ENCODE assay signal across 14 mouse cellular contexts in genomic region chr10:26540189-26540588, GRCm38 (mm10).
DNase-seq lines count a peak whose midpoint lies in the region; ATAC-seq and TF ChIP-seq lines count a peak whose summit lies in the region.
"Had no signal": no experiment of that assay in that cellular context is flagged by ENCODE, and none has a peak within 500 bp of the region (broad histone marks: within the 10 kb centered on the region; RNA-seq: fewer than 3 reads in every experiment).

No protein-coding gene starts in this region.

- no peaks in the 10 kb centered on the region for H3K27me3 ChIP-seq in hindbrain, embryonic 11.5 days (ENCODE audit: control insufficient read depth, insufficient read depth, low read length)
- H3K27me3 ChIP-seq in hindbrain, embryonic 13.5 days, result no peaks in the 10 kb centered on the region
- no peaks in the 10 kb centered on the region for H3K27me3 ChIP-seq in liver, postnatal 0 days (ENCODE audit: insufficient read depth, low read length)
- no peaks in the 10 kb centered on the region for H3K27me3 ChIP-seq in CH12.LX (replicated peaks)
- H3K27me3 ChIP-seq: limb, embryonic 12.5 days had no signal

- no peaks in the 10 kb centered on the region for H3K4me1 ChIP-seq in hindbrain, embryonic 11.5 days (replicated peaks; ENCODE audit: control insufficient read depth, insufficient read depth, low read length)
- no peaks in the 10 kb centered on the region for H3K4me1 ChIP-seq in hindbrain, embryonic 13.5 days (replicated peaks)
- no peaks in the 10 kb centered on the region for H3K4me1 ChIP-seq in liver, postnatal 0 days (ENCODE audit: insufficient read depth)
- no peaks in the 10 kb centered on the region for H3K4me1 ChIP-seq in CH12.LX (ENCODE audit: control insufficient read depth in 1 of 2, insufficient read depth in 2 of 2)
- H3K4me1 ChIP-seq: limb, embryonic 12.5 days had no signal

- H3K4me3 ChIP-seq in hindbrain, embryonic 11.5 days (ENCODE audit: low read depth, low read length), result no peak overlapping the region
- H3K4me3 ChIP-seq in hindbrain, embryonic 13.5 days, result no peak overlapping the region
- no peak overlapping the region for H3K4me3 ChIP-seq in liver, postnatal 0 days (ENCODE audit: low read depth, low read length)
- no peak overlapping the region for H3K4me3 ChIP-seq in CH12.LX (replicated peaks in 1 of 3; ENCODE audit: low read depth in 2 of 3, low read length in 2 of 3, poor library complexity in 1 of 3)
- H3K4me3 ChIP-seq: erythroblast, embryonic 14.5 days; limb, embryonic 12.5 days; myocyte had no signal

- peak; percentile 40 for TF ChIP-seq RAD21 in CH12.LX (IDR thresholded peaks at IDR 0.05; ENCODE audit: low read depth, low read length)

- H3K9me3 ChIP-seq in hindbrain, embryonic 11.5 days (ENCODE audit: control insufficient read depth, low read length), result no peaks in the 10 kb centered on the region
- H3K9me3 ChIP-seq in hindbrain, embryonic 13.5 days, result no peaks in the 10 kb centered on the region
- no peaks in the 10 kb centered on the region for H3K9me3 ChIP-seq in liver, postnatal 0 days (ENCODE audit: low read length)
- no peaks in the 10 kb centered on the region for H3K9me3 ChIP-seq in CH12.LX (replicated peaks; ENCODE audit: low read length)
- H3K9me3 ChIP-seq: limb, embryonic 12.5 days had no signal

- H3K27ac ChIP-seq in hindbrain, embryonic 11.5 days (ENCODE audit: low read depth, low read length), result no peak overlapping the region
- no peak overlapping the region for H3K27ac ChIP-seq in hindbrain, embryonic 13.5 days
- no peak overlapping the region for H3K27ac ChIP-seq in liver, postnatal 0 days (ENCODE audit: low read depth)
- H3K27ac ChIP-seq in CH12.LX (ENCODE audit: insufficient read depth, low read depth), result no peak overlapping the region
- H3K27ac ChIP-seq: limb, embryonic 12.5 days had no signal

- dilution Hi-C loops in CH12.LX (cut with MboI; ENCODE audit: extremely low pct_ligation_motif_present, extremely low pct_unique_long_range_greater_than_20kb, low sequenced_read_pairs), result no loop called here

- TF ChIP-seq EP300 in liver, postnatal 0 days (IDR thresholded peaks at IDR 0.05; ENCODE audit: low read depth), result no peak
- no peak for TF ChIP-seq EP300 in CH12.LX (IDR thresholded peaks at IDR 0.05; ENCODE audit: low read length)

- H3K9ac ChIP-seq in hindbrain, embryonic 11.5 days (ENCODE audit: low read depth, low read length), result no peak overlapping the region
- no peak overlapping the region for H3K9ac ChIP-seq in hindbrain, embryonic 13.5 days
- no peak overlapping the region for H3K9ac ChIP-seq in liver, postnatal 0 days (replicated peaks)
- no peak overlapping the region for H3K9ac ChIP-seq in CH12.LX (ENCODE audit: insufficient read depth, low read depth)
- H3K9ac ChIP-seq: limb, embryonic 12.5 days had no signal

- no peaks in the 10 kb centered on the region for H3K36me3 ChIP-seq in hindbrain, embryonic 11.5 days (ENCODE audit: control insufficient read depth, insufficient read depth, low read length)
- no peaks in the 10 kb centered on the region for H3K36me3 ChIP-seq in hindbrain, embryonic 13.5 days
- no peaks in the 10 kb centered on the region for H3K36me3 ChIP-seq in liver, postnatal 0 days (replicated peaks; ENCODE audit: insufficient read depth, low read length)
- no peaks in the 10 kb centered on the region for H3K36me3 ChIP-seq in CH12.LX (replicated peaks in 1 of 2; ENCODE audit: control insufficient read depth in 1 of 2, insufficient read depth in 1 of 2, low read length in 1 of 2)
- H3K36me3 ChIP-seq: limb, embryonic 12.5 days had no signal

- TF ChIP-seq POLR2A in CH12.LX (IDR thresholded peaks at IDR 0.05; ENCODE audit: low read depth, low read length), result no peak

- ATAC-seq in hindbrain, embryonic 11.5 days (ENCODE audit: low FRiP score), result 0 out of 2 replicates have a peak, but pooled peaks have one; percentile 51
- no peak for ATAC-seq in hindbrain, embryonic 13.5 days (ENCODE audit: low FRiP score)
- ATAC-seq in liver, postnatal 0 days, result no peak
- ATAC-seq in megakaryocyte progenitor cell, adult 5-6 weeks (replicated peaks; ENCODE audit: poor library complexity), result peak; percentile 44; the same call in 1 of the 2 replicates
- ATAC-seq: activated CD4-positive, CD25-positive, alpha-beta regulatory T cell, adult 4 months had no signal

- 0 out of 2 replicates have a peak, but pooled peaks have one; percentile 23 for TF ChIP-seq CTCF in liver, postnatal 0 days (IDR thresholded peaks at IDR 0.05; ENCODE audit: low read depth)
- peak in 1 of 2 experiments; percentile 51; a peak in 2 of 4 replicates for TF ChIP-seq CTCF in CH12.LX (conservative IDR thresholded peaks at IDR 0.05 in 1 of 2, IDR thresholded peaks at IDR 0.05 in 1 of 2; ENCODE audit: low read depth in 2 of 2, low read length in 2 of 2)

- H3K4me2 ChIP-seq in hindbrain, embryonic 11.5 days (replicated peaks; ENCODE audit: low read depth, low read length), result no peak overlapping the region
- no peak overlapping the region for H3K4me2 ChIP-seq in hindbrain, embryonic 13.5 days
- H3K4me2 ChIP-seq in liver, postnatal 0 days (ENCODE audit: low read depth, low read length), result no peak overlapping the region
- no peak overlapping the region for H3K4me2 ChIP-seq in CH12.LX (ENCODE audit: insufficient read depth, low read depth, poor library complexity, severe bottlenecking)
- H3K4me2 ChIP-seq: limb, embryonic 12.5 days had no signal

- in situ Hi-C loops in CH12.LX (cut with MboI; ENCODE audit: low pct_ligation_motif_present, low pct_unique_long_range_greater_than_20kb, low sequenced_read_pairs), result no loop called here

- DNase-seq in hindbrain, embryonic 11.5 days (ENCODE audit: low spot score), result peak; percentile 11
- no peak for DNase-seq in liver, postnatal 0 days
- no peak for DNase-seq in liver
- DNase-seq in CH12.LX (ENCODE audit: extremely low read depth), result peak; percentile 5
- no peak for DNase-seq in cerebellum, postnatal 10 days
- DNase-seq in natural killer cell, adult 2 months (ENCODE audit: low spot score in 2 of 2), result no peak
- DNase-seq: gastrocnemius, postnatal 14 days; heart, postnatal 10 days had no signal

- H3K79me2 ChIP-seq in CH12.LX (replicated peaks; ENCODE audit: control insufficient read depth, extremely low read depth, insufficient read depth, poor library complexity, severe bottlenecking), result no peaks in the 10 kb centered on the region

TF ChIP-seq in CH12.LX, 34 proteins besides CTCF, POLR2A, EP300 and RAD21:
- TF ChIP-seq ZC3H11A (IDR thresholded peaks at IDR 0.05; ENCODE audit: low read depth, low read length) (no peak), ETS1 (conservative IDR thresholded peaks at IDR 0.05; ENCODE audit: low read depth, low read length) (no peak), MAX (IDR thresholded peaks at IDR 0.05; ENCODE audit: low read length) (no peak), MAFK (IDR thresholded peaks at IDR 0.05; ENCODE audit: insufficient replicate concordance, low read length) (no peak), ZNF384 (IDR thresholded peaks at IDR 0.05; ENCODE audit: low read depth, low read length) (peak; percentile 81), SMC3 (IDR thresholded peaks at IDR 0.05; ENCODE audit: low read depth, low read length) (peak; percentile 33; the same call in 1 of the 2 replicates), JUND (conservative IDR thresholded peaks at IDR 0.05; ENCODE audit: low read depth, low read length) (no peak), ELF1 (IDR thresholded peaks at IDR 0.05; ENCODE audit: low read depth, low read length) (no peak)

Comparison
In these comparisons a context has a peak if more than half of its experiments do, and no peak if none do; other contexts are left out.
1. ATAC-seq: peak in hindbrain, embryonic 11.5 days (single experiment) and megakaryocyte progenitor cell, adult 5-6 weeks (single experiment); none in hindbrain, embryonic 13.5 days (single experiment) and liver, postnatal 0 days (single experiment).
2. DNase-seq: peak in hindbrain, embryonic 11.5 days (single experiment) and CH12.LX (single experiment); none in liver, postnatal 0 days (single experiment), liver (single experiment), cerebellum, postnatal 10 days (0 of 2) and natural killer cell, adult 2 months (0 of 2).